Mouse (Mus musculus): ENCODE data around the gene Gucd1.

- TF ChIP-seq CTCF (IDR thresholded peaks at IDR 0.05; ENCODE audit: borderline replicate concordance, control insufficient read depth, extremely low read depth, insufficient read depth, low read length, poor library complexity) (no peak), POLR2A (IDR thresholded peaks at IDR 0.05; ENCODE audit: control insufficient read depth, extremely low read depth, insufficient read depth, low read length, poor library complexity) (no peak)
Measured at GRCm38 (mm10) chr10:75510446-75510845, 7.3 kb downstream of the Gucd1 start.
